Mouse (Mus musculus): Measurements from ENCODE around the gene Tmprss7. TPM values are rescaled to one million over a fixed set of nuclear protein-coding genes. Genes with fewer than 3 reads are reported as not detected.

Tmprss7 gene
- total and polyA plus RNA-seq, 3 experiments, result not detected

DNA sequence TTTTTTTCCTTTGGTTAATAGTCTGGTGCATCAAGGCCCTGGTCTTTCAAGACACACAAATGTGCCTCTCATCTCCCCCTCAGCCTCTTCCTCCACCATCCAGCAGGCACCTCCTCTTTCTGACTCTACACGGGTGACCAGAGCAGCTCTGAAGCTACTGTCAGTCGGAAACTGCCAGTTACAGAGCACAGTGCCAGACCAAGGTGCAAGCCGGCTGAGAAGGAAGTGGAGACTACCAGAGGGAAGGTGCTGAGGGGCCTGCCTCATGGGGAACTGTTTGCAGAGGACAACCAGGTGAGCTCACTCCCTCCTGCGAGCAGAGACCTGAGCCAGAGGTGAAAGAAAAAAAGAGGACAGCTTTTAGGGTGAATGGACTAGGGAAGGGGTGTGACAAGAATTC lies 83.2 kb downstream of the Tmprss7 start, which contains the start of gene Gcsam:
Gene Gcsam, plus strand, starts transcription at position 114 of the 400 bp plus-strand sequence.
- in situ Hi-C loops (cut with MboI; ENCODE audit: low pct_ligation_motif_present, low pct_unique_long_range_greater_than_20kb, low sequenced_read_pairs) (no loop called here), dilution Hi-C loops (cut with MboI; ENCODE audit: extremely low pct_ligation_motif_present, extremely low pct_unique_long_range_greater_than_20kb, low sequenced_read_pairs) (no loop called here)
- Histone ChIP-seq H3K79me2 (replicated peaks; ENCODE audit: control insufficient read depth, extremely low read depth, insufficient read depth, poor library complexity, severe bottlenecking) (no peaks in the 10 kb centered on the region), H3K36me3 (replicated peaks in 1 of 2; ENCODE audit: control insufficient read depth in 1 of 2, insufficient read depth in 1 of 2, low read length in 1 of 2) (no peaks in the 10 kb centered on the region), H3K9me3 (replicated peaks; ENCODE audit: low read length) (no peaks in the 10 kb centered on the region), H3K27ac (ENCODE audit: insufficient read depth, low read depth) (no peak within 1 kb of the TSS), H3K4me1 (ENCODE audit: control insufficient read depth in 1 of 2, insufficient read depth in 2 of 2) (peaks cover 0 to 12% of the 10 kb centered on the region in 2 experiments; a peak in 2 of 4 replicates), H3K9ac (ENCODE audit: insufficient read depth, low read depth) (no peak within 1 kb of the TSS), H3K4me2 (ENCODE audit: insufficient read depth, low read depth, poor library complexity, severe bottlenecking) (no peak within 1 kb of the TSS), H3K4me3 (replicated peaks in 1 of 3; ENCODE audit: low read depth in 2 of 3, low read length in 2 of 3, poor library complexity in 1 of 3) (no peak within 1 kb of the TSS), H3K27me3 (replicated peaks) (no peaks in the 10 kb centered on the region)
- no peak for DNase-seq (ENCODE audit: extremely low read depth)
- TF ChIP-seq NRF1 (IDR thresholded peaks at IDR 0.05; ENCODE audit: low read depth, low read length) (no peak), ZMIZ1 (IDR thresholded peaks at IDR 0.05; ENCODE audit: low read depth, low read length) (no peak)

DNA sequence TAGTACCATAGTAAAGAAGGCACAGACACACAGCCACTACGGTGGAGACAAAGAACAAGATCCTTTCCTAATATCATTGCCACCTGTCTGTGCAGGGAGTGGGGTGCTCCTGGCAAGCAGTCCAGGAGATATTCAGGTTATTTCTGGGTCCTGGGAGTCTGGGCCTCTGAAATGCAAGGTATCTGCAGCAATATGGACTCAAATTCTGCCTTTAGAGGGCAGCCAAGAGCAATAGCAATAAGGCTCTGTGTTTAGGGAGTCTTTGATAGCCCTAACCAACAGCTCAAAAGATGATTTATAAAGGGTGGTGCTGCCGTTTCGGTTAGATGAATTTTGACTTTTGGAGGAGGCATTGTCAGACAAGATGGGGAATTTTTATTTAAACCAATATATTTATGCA lies 84.2 kb downstream of the Tmprss7 start:
- no peak overlapping the region for H3K4me2 ChIP-seq (ENCODE audit: insufficient read depth, low read depth, poor library complexity, severe bottlenecking)
- H3K9ac ChIP-seq (ENCODE audit: insufficient read depth, low read depth), result no peak overlapping the region
- H3K27me3 ChIP-seq (replicated peaks), result no peaks in the 10 kb centered on the region
- 0 out of 2 replicates have a peak, but pooled peaks have one; percentile 12 for TF ChIP-seq EP300 (IDR thresholded peaks at IDR 0.05; ENCODE audit: low read length)
- peak; percentile 72 for TF ChIP-seq SMC3 (IDR thresholded peaks at IDR 0.05; ENCODE audit: low read depth, low read length)
- TF ChIP-seq RAD21 (IDR thresholded peaks at IDR 0.05; ENCODE audit: low read depth, low read length), result peak; percentile 46
- TF ChIP-seq MEF2A (IDR thresholded peaks at IDR 0.05; ENCODE audit: borderline replicate concordance, low read depth, low read length), result peak; percentile 30; the same call in 1 of the 2 replicates
- TF ChIP-seq MAFK (IDR thresholded peaks at IDR 0.05; ENCODE audit: insufficient replicate concordance, low read length), result no peak
- peak; percentile 75 to 76 for TF ChIP-seq CTCF (conservative IDR thresholded peaks at IDR 0.05 in 1 of 2, IDR thresholded peaks at IDR 0.05 in 1 of 2; ENCODE audit: low read depth in 2 of 2, low read length in 2 of 2)
- no peaks in the 10 kb centered on the region for H3K79me2 ChIP-seq (replicated peaks; ENCODE audit: control insufficient read depth, extremely low read depth, insufficient read depth, poor library complexity, severe bottlenecking)
- no peaks in the 10 kb centered on the region for H3K36me3 ChIP-seq (replicated peaks in 1 of 2; ENCODE audit: control insufficient read depth in 1 of 2, insufficient read depth in 1 of 2, low read length in 1 of 2)
- H3K27ac ChIP-seq (ENCODE audit: insufficient read depth, low read depth), result no peak overlapping the region
- no peaks in the 10 kb centered on the region for H3K9me3 ChIP-seq (replicated peaks; ENCODE audit: low read length)
- H3K4me3 ChIP-seq (replicated peaks in 1 of 3; ENCODE audit: low read depth in 2 of 3, low read length in 2 of 3, poor library complexity in 1 of 3), result no peak overlapping the region
- dilution Hi-C loops (cut with MboI; ENCODE audit: extremely low pct_ligation_motif_present, extremely low pct_unique_long_range_greater_than_20kb, low sequenced_read_pairs) (no loop called here), in situ Hi-C loops (cut with MboI; ENCODE audit: low pct_ligation_motif_present, low pct_unique_long_range_greater_than_20kb, low sequenced_read_pairs) (no loop called here)
- peaks cover 0 to 12% of the 10 kb centered on the region in 2 experiments; a peak in 2 of 4 replicates for H3K4me1 ChIP-seq (ENCODE audit: control insufficient read depth in 1 of 2, insufficient read depth in 2 of 2)
- peak; percentile 63 for DNase-seq (ENCODE audit: extremely low read depth)

DNA sequence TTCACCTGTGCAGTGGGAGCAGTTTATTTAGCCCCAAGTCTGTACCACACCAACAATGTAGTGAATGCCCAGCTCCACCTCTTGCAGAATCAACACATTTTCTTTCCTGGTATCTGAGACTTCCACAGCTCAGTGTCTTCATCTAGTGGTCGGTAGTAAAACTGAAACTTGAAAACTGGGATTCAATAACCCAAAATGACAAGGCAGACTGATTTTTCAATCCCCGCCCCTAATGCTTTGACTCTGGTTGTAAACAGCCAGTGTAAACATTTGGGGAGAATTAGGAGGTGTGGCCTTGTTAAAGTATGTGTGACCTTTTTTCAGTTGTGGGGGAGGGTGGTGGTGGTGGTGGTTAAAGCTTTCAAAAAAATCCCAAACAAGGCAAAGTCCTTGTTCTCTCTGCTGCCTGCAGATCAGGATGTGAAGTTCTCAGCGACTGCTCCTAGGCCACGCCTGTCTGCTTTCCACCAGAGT lies 84.9 kb downstream of the Tmprss7 start:
- Histone ChIP-seq H3K27me3 (replicated peaks) (no peaks in the 10 kb centered on the region), H3K27ac (ENCODE audit: insufficient read depth, low read depth) (no peak overlapping the region), H3K79me2 (replicated peaks; ENCODE audit: control insufficient read depth, extremely low read depth, insufficient read depth, poor library complexity, severe bottlenecking) (no peaks in the 10 kb centered on the region), H3K4me3 (replicated peaks in 1 of 3; ENCODE audit: low read depth in 2 of 3, low read length in 2 of 3, poor library complexity in 1 of 3) (no peak overlapping the region), H3K9ac (ENCODE audit: insufficient read depth, low read depth) (no peak overlapping the region), H3K4me2 (ENCODE audit: insufficient read depth, low read depth, poor library complexity, severe bottlenecking) (no peak overlapping the region), H3K9me3 (replicated peaks; ENCODE audit: low read length) (no peaks in the 10 kb centered on the region), H3K4me1 (ENCODE audit: control insufficient read depth in 1 of 2, insufficient read depth in 2 of 2) (peaks cover 0 to 12% of the 10 kb centered on the region in 2 experiments; a peak in 2 of 4 replicates), H3K36me3 (replicated peaks in 1 of 2; ENCODE audit: control insufficient read depth in 1 of 2, insufficient read depth in 1 of 2, low read length in 1 of 2) (no peaks in the 10 kb centered on the region)
- DNase-seq (ENCODE audit: extremely low read depth), result peak; percentile 34
- TF ChIP-seq SMC3 (IDR thresholded peaks at IDR 0.05; ENCODE audit: low read depth, low read length) (peak; percentile 48), USF1 (IDR thresholded peaks at IDR 0.05; ENCODE audit: low read depth, low read length) (no peak), MAZ (IDR thresholded peaks at IDR 0.05; ENCODE audit: low read depth, low read length) (no peak), CTCF (conservative IDR thresholded peaks at IDR 0.05 in 1 of 2, IDR thresholded peaks at IDR 0.05 in 1 of 2; ENCODE audit: low read depth in 2 of 2, low read length in 2 of 2) (peak; percentile 42 to 64; a peak in 3 of 4 replicates), POLR2A (IDR thresholded peaks at IDR 0.05; ENCODE audit: low read depth, low read length) (no peak), RAD21 (IDR thresholded peaks at IDR 0.05; ENCODE audit: low read depth, low read length) (peak; percentile 56), E2F4 (IDR thresholded peaks at IDR 0.05; ENCODE audit: insufficient replicate concordance, low read depth, low read length) (no peak), POLR2AphosphoS2 (IDR thresholded peaks at IDR 0.05; ENCODE audit: low read depth, low read length) (no peak), BHLHE40 (IDR thresholded peaks at IDR 0.05; ENCODE audit: low read depth, low read length) (no peak), IRF4 (IDR thresholded peaks at IDR 0.05; ENCODE audit: low read depth, low read length) (0 out of 2 replicates have a peak, but pooled peaks have one; percentile 25), MAFK (IDR thresholded peaks at IDR 0.05; ENCODE audit: insufficient replicate concordance, low read length) (no peak), MXI1 (IDR thresholded peaks at IDR 0.05; ENCODE audit: low read depth, low read length) (no peak), UBTF (IDR thresholded peaks at IDR 0.05; ENCODE audit: low read depth, low read length) (no peak), NRF1 (IDR thresholded peaks at IDR 0.05; ENCODE audit: low read depth, low read length) (no peak)
- dilution Hi-C loops (cut with MboI; ENCODE audit: extremely low pct_ligation_motif_present, extremely low pct_unique_long_range_greater_than_20kb, low sequenced_read_pairs), result no loop called here
- in situ Hi-C loops (cut with MboI; ENCODE audit: low pct_ligation_motif_present, low pct_unique_long_range_greater_than_20kb, low sequenced_read_pairs), result no loop called here

Measured in CH12.LX (cell line).